Mouse (Mus musculus) hindbrain, embryonic 15.5 days (tissue): ENCODE measurements at regions not wholly inside any gene's neighbourhood (a gene's known extent, or its start where the extent isn't known, plus 50 kb on each side); places are given as distances from the start of the nearest gene placed in this dataset.

Experiments
- ATAC-seq: fragments of 200-750 bp; cut with Nextera tagmentation; 2 replicates; pipeline ENCODE4 v1.8.0; 2017; ENCODE audit warnings: low read depth, moderate number of reproducible peaks, moderate TSS enrichment; ENCODE audit not compliant: low FRiP score
- H3K27ac ChIP-seq: fragments of 300-500 bp; sonication (generic); replicated peaks from 2 replicates; pipeline ENCODE4 v1.5.1; 2015; ENCODE audit warnings: mild to moderate bottlenecking, inconsistent platforms
- H3K27me3 ChIP-seq: fragments of 300-500 bp; sonication (generic); 2 replicates; pipeline ENCODE4 v1.6.1; 2015; ENCODE audit warnings: control low read depth, inconsistent platforms
- H3K36me3 ChIP-seq: fragments of 300-500 bp; sonication (generic); 2 replicates; pipeline ENCODE4 v1.6.1; 2015; ENCODE audit warnings: control low read depth, inconsistent platforms
- H3K4me1 ChIP-seq: fragments of 300-500 bp; sonication (generic); replicated peaks from 2 replicates; pipeline ENCODE4 v1.6.1; 2015; ENCODE audit warnings: control low read depth, inconsistent platforms
- H3K4me2 ChIP-seq: fragments of 300-500 bp; sonication (generic); 2 replicates; pipeline ENCODE4 v1.6.1; 2015; ENCODE audit warnings: moderate library complexity, mild to moderate bottlenecking, inconsistent platforms
- H3K4me3 ChIP-seq: fragments of 300-500 bp; sonication (generic); 2 replicates; pipeline ENCODE4 v1.5.1; 2015; ENCODE audit warnings: mild to moderate bottlenecking, inconsistent platforms
- H3K9ac ChIP-seq: fragments of 300-500 bp; sonication (generic); 2 replicates; pipeline ENCODE4 v1.6.1; 2015; ENCODE audit warnings: inconsistent platforms
- H3K9me3 ChIP-seq: fragments of 300-500 bp; sonication (generic); 2 replicates; pipeline ENCODE4 v1.6.1; 2016; ENCODE audit warnings: control low read depth, inconsistent platforms
- WGBS: fragments of 180-500 bp; shearing (Covaris S2); methylation state at CpG from one replicate; pipeline ENCODE4 v1.1.7; 2015; 5-methylcytosine and 5-hydroxymethylcytosine counted together

GRCm38 (mm10) chr16:85677027-85677426 is 123.8 kb upstream of the Cyyr1 start:
- H3K4me2 ChIP-seq = no peak overlapping the region
- no peaks in the 10 kb centered on the region for H3K36me3 ChIP-seq
- H3K27ac ChIP-seq = no peak overlapping the region
- 36% methylated on average over 9 of the region's 9 CpGs for WGBS
- H3K27me3 ChIP-seq = no peaks in the 10 kb centered on the region
- no peak overlapping the region for H3K4me3 ChIP-seq
- no peak overlapping the region for H3K9ac ChIP-seq
- no peaks in the 10 kb centered on the region for H3K9me3 ChIP-seq
- ATAC-seq = no peak
- no peaks in the 10 kb centered on the region for H3K4me1 ChIP-seq

- Histone ChIP-seq H3K9me3 (no peaks in the 10 kb centered on the region), H3K4me1 (no peaks in the 10 kb centered on the region), H3K9ac (no peak overlapping the region), H3K36me3 (no peaks in the 10 kb centered on the region), H3K27me3 (no peaks in the 10 kb centered on the region), H3K27ac (no peak overlapping the region), H3K4me2 (no peak overlapping the region), H3K4me3 (no peak overlapping the region)
- WGBS = 82% methylated on average over 5 of the region's 5 CpGs
- no peak for ATAC-seq
Observed at GRCm38 (mm10) chr16:85668767-85669166, 115.6 kb upstream of the Cyyr1 start.

- WGBS = 62% methylated on average over 1 of the region's 1 CpGs
- Histone ChIP-seq H3K36me3 (no peaks in the 10 kb centered on the region), H3K4me3 (no peak overlapping the region)
Observed at GRCm38 (mm10) chr16:85667790-85668189, 114.6 kb upstream of the Cyyr1 start.

GRCm38 (mm10) chr16:85649516-85649915 is 96.3 kb upstream of the Cyyr1 start:
- Histone ChIP-seq H3K9ac (no peak overlapping the region), H3K36me3 (no peaks in the 10 kb centered on the region), H3K4me1 (no peaks in the 10 kb centered on the region), H3K4me2 (no peak overlapping the region), H3K9me3 (no peaks in the 10 kb centered on the region), H3K27ac (no peak overlapping the region), H3K27me3 (no peaks in the 10 kb centered on the region), H3K4me3 (no peak overlapping the region)
- 96% methylated on average over 1 of the region's 1 CpGs for WGBS
- ATAC-seq = no peak

More at GRCm38 (mm10) chr16:85667790-85668189, 114.6 kb upstream of the Cyyr1 start:
- H3K4me2 ChIP-seq = no peak overlapping the region
- ATAC-seq = no peak
- no peaks in the 10 kb centered on the region for H3K9me3 ChIP-seq
- H3K4me1 ChIP-seq = no peaks in the 10 kb centered on the region
- H3K9ac ChIP-seq = no peak overlapping the region
- no peaks in the 10 kb centered on the region for H3K27me3 ChIP-seq
- H3K27ac ChIP-seq = no peak overlapping the region

- WGBS = 65% methylated on average over 4 of the region's 4 CpGs
- Histone ChIP-seq H3K4me3 (no peak overlapping the region), H3K27ac (no peak overlapping the region), H3K36me3 (no peaks in the 10 kb centered on the region), H3K4me2 (no peak overlapping the region), H3K9me3 (no peaks in the 10 kb centered on the region), H3K4me1 (no peaks in the 10 kb centered on the region), H3K9ac (no peak overlapping the region), H3K27me3 (no peaks in the 10 kb centered on the region)
- no peak for ATAC-seq
Observed at GRCm38 (mm10) chr16:85640992-85641391, 87.8 kb upstream of the Cyyr1 start.

- Histone ChIP-seq H3K27me3 (no peaks in the 10 kb centered on the region), H3K4me3 (no peak overlapping the region), H3K27ac (no peak overlapping the region), H3K4me1 (no peaks in the 10 kb centered on the region), H3K36me3 (no peaks in the 10 kb centered on the region), H3K9ac (no peak overlapping the region), H3K4me2 (no peak overlapping the region), H3K9me3 (no peaks in the 10 kb centered on the region)
- ATAC-seq = no peak
- WGBS = 63% methylated on average over 1 of the region's 1 CpGs
Observed at GRCm38 (mm10) chr16:85637079-85637478, 83.9 kb upstream of the Cyyr1 start.

- Histone ChIP-seq H3K9ac (no peak overlapping the region), H3K9me3 (no peaks in the 10 kb centered on the region), H3K4me3 (no peak overlapping the region), H3K4me1 (no peaks in the 10 kb centered on the region), H3K4me2 (no peak overlapping the region), H3K27me3 (no peaks in the 10 kb centered on the region), H3K27ac (no peak overlapping the region), H3K36me3 (no peaks in the 10 kb centered on the region)
- WGBS = 91% methylated on average over 3 of the region's 3 CpGs
- ATAC-seq = no peak
Observed at GRCm38 (mm10) chr16:85629738-85630137, 76.5 kb upstream of the Cyyr1 start.

GRCm38 (mm10) chr16:85624505-85624904 is 71.3 kb upstream of the Cyyr1 start:
- H3K9ac ChIP-seq = no peak overlapping the region
- no peak for ATAC-seq
- H3K27me3 ChIP-seq = no peaks in the 10 kb centered on the region
- H3K27ac ChIP-seq = no peak overlapping the region
- H3K36me3 ChIP-seq = no peaks in the 10 kb centered on the region
- H3K4me1 ChIP-seq = no peaks in the 10 kb centered on the region
- H3K4me2 ChIP-seq = no peak overlapping the region
- no peak overlapping the region for H3K4me3 ChIP-seq
- no peaks in the 10 kb centered on the region for H3K9me3 ChIP-seq
- WGBS = 34% methylated on average over 8 of the region's 8 CpGs

- Histone ChIP-seq H3K9ac (no peak overlapping the region), H3K27ac (no peak overlapping the region), H3K9me3 (no peaks in the 10 kb centered on the region), H3K4me3 (no peak overlapping the region), H3K27me3 (no peaks in the 10 kb centered on the region), H3K36me3 (no peaks in the 10 kb centered on the region), H3K4me2 (no peak overlapping the region), H3K4me1 (no peaks in the 10 kb centered on the region)
- ATAC-seq = no peak
- 89% methylated on average over 2 of the region's 2 CpGs for WGBS
Observed at GRCm38 (mm10) chr16:85604089-85604488, 50.9 kb upstream of the Cyyr1 start.
